Mouse (Mus musculus) testis, adult 2 months (tissue): ENCODE measurements around the gene 4930435E12Rik. TPM values are rescaled to one million over a fixed set of nuclear protein-coding genes. Genes with fewer than 3 reads are reported as not detected.
"Not testable (repeated sequence)": the region's sequence is repeated elsewhere in the genome, so short reads cannot be mapped to it uniquely, and the experiment has no call there.

ENCODE experiments used
- H3K27ac ChIP-seq: fragments of 200-500 bp; 2 replicates; pipeline ENCODE4 v1.5.1; 2012; ENCODE audit warnings: low read depth, low read length; ENCODE audit not compliant: control insufficient read depth, insufficient read depth
- H3K27me3 ChIP-seq: fragments of 200-500 bp; 2 replicates; pipeline ENCODE4 v1.6.1; 2012; ENCODE audit warnings: mild to moderate bottlenecking, low read length, moderate library complexity; ENCODE audit not compliant: control insufficient read depth, insufficient read depth
- H3K36me3 ChIP-seq: fragments of 200-500 bp; 2 replicates; pipeline ENCODE4 v1.6.1; 2012; ENCODE audit warnings: mild to moderate bottlenecking, low read length; ENCODE audit not compliant: control insufficient read depth, insufficient read depth
- H3K4me1 ChIP-seq: fragments of 200-500 bp; 2 replicates; pipeline ENCODE4 v1.6.1; 2012; ENCODE audit warnings: low read length; ENCODE audit not compliant: control insufficient read depth, insufficient read depth
- H3K4me3 ChIP-seq: fragments of 200-500 bp; 2 replicates; pipeline ENCODE4 v1.5.1; 2012; ENCODE audit warnings: low read depth, mild to moderate bottlenecking, low read length, moderate library complexity, mixed read lengths; ENCODE audit not compliant: control insufficient read depth
- CTCF ChIP-seq: fragments of 200-500 bp; IDR thresholded peaks from 2 replicates; pipeline ENCODE4 v1.5.1; 2012; ENCODE audit warnings: low read depth, mild to moderate bottlenecking, inconsistent platforms, low read length, moderate library complexity; ENCODE audit not compliant: control insufficient read depth, insufficient read depth, insufficient replicate concordance
- POLR2A ChIP-seq: fragments of 200-500 bp; IDR thresholded peaks from 2 replicates; pipeline ENCODE4 v1.6.1; 2012; ENCODE audit warnings: low read depth, mild to moderate bottlenecking, inconsistent platforms, low read length, moderate library complexity; ENCODE audit not compliant: control insufficient read depth
- polyA plus RNA-seq: library from polyadenylated mRNA; depleted of rRNA; stranded (reverse); fragments of >200 nt; gene quantifications from 2 replicates; pipeline ENCODE4 v1.2.3, GENCODE M21; 2012; rRNA removed

4930435E12Rik gene
- polyA plus RNA-seq: 55.4 and 79.1 TPM in 2 replicates

- no peak for TF ChIP-seq POLR2A
- TF ChIP-seq CTCF: no peak
- Histone ChIP-seq H3K4me1 (no peaks in the 10 kb centered on the region), H3K27me3 (no peaks in the 10 kb centered on the region), H3K36me3 (no peaks in the 10 kb centered on the region), H3K4me3 (peak within 1 kb of the TSS; percentile 79), H3K27ac (peak within 1 kb of the TSS; percentile 70)
Measured at GRCm38 (mm10) chr16:38828649-38829048, at the start of gene 4930435E12Rik. 4930435E12Rik (minus strand) TSS chr16:38828749.

GRCm38 (mm10) chr16:38874481-38874880 lies 45.9 kb upstream of the 4930435E12Rik start:
- Histone ChIP-seq H3K4me1 (no peaks in the 10 kb centered on the region), H3K4me3 (no peak overlapping the region), H3K27me3 (no peaks in the 10 kb centered on the region), H3K36me3 (no peaks in the 10 kb centered on the region), H3K27ac (no peak overlapping the region)
- no peak for TF ChIP-seq CTCF
- no peak for TF ChIP-seq POLR2A

- Histone ChIP-seq H3K27ac (no peak overlapping the region), H3K4me3 (no peak overlapping the region), H3K36me3 (no peaks in the 10 kb centered on the region), H3K27me3 (no peaks in the 10 kb centered on the region), H3K4me1 (no peaks in the 10 kb centered on the region)
- no peak for TF ChIP-seq CTCF
- TF ChIP-seq POLR2A: no peak
Measured at GRCm38 (mm10) chr16:38873231-38873630, 44.7 kb upstream of the 4930435E12Rik start.

- Histone ChIP-seq H3K4me3 (no peak overlapping the region), H3K36me3 (no peaks in the 10 kb centered on the region), H3K4me1 (no peaks in the 10 kb centered on the region), H3K27me3 (no peaks in the 10 kb centered on the region), H3K27ac (no peak overlapping the region)
- TF ChIP-seq CTCF (no peak), POLR2A (no peak)
Measured at GRCm38 (mm10) chr16:38864358-38864757, 35.8 kb upstream of the 4930435E12Rik start.

- H3K4me1 ChIP-seq: no peaks in the 10 kb centered on the region
- no peaks in the 10 kb centered on the region for H3K36me3 ChIP-seq
- H3K27me3 ChIP-seq: no peaks in the 10 kb centered on the region
- TF ChIP-seq CTCF: no peak
- no peak overlapping the region for H3K4me3 ChIP-seq
- H3K27ac ChIP-seq: no peak overlapping the region
Measured at GRCm38 (mm10) chr16:38860548-38860947, 32.0 kb upstream of the 4930435E12Rik start.

GRCm38 (mm10) chr16:38858120-38858749 lies 29.7 kb upstream of the 4930435E12Rik start:
- no peak overlapping the region for H3K4me3 ChIP-seq
- TF ChIP-seq POLR2A (no peak), CTCF (no peak)
- no peaks in the 10 kb centered on the region for H3K4me1 ChIP-seq
- H3K36me3 ChIP-seq: no peaks in the 10 kb centered on the region
- H3K27ac ChIP-seq: no peak overlapping the region
- H3K27me3 ChIP-seq: no peaks in the 10 kb centered on the region

GRCm38 (mm10) chr16:38812521-38812920 lies 16.0 kb downstream of the 4930435E12Rik start:
- Histone ChIP-seq H3K27ac (no peak overlapping the region), H3K4me3 (no peak overlapping the region), H3K36me3 (no peaks in the 10 kb centered on the region), H3K4me1 (no peaks in the 10 kb centered on the region), H3K27me3 (no peaks in the 10 kb centered on the region)
- TF ChIP-seq POLR2A: no peak
- peak; percentile 82; the same call in 1 of the 2 replicates for TF ChIP-seq CTCF

GRCm38 (mm10) chr16:38810196-38810595 lies 18.4 kb downstream of the 4930435E12Rik start:
- H3K36me3 ChIP-seq: no peaks in the 10 kb centered on the region
- H3K27ac ChIP-seq: no peak overlapping the region
- no peak overlapping the region for H3K4me3 ChIP-seq
- no peaks in the 10 kb centered on the region for H3K4me1 ChIP-seq
- no peaks in the 10 kb centered on the region for H3K27me3 ChIP-seq
- TF ChIP-seq CTCF (no peak), POLR2A (no peak)

GRCm38 (mm10) chr16:38807796-38808195 lies 20.8 kb downstream of the 4930435E12Rik start:
- not testable (repeated sequence) for H3K27me3 ChIP-seq, H3K36me3 ChIP-seq, H3K4me1 ChIP-seq, H3K4me3 ChIP-seq, H3K27ac ChIP-seq
